Mouse (Mus musculus): Measurements from ENCODE around the gene Myf5. TPM values are rescaled to one million over a fixed set of nuclear protein-coding genes. Genes with fewer than 3 reads are reported as not detected.

Gene Myf5
- not detected for polyA plus RNA-seq (2014; fragmentation: Illumina TruSeq; extraction: RNeasy Lipid Tissue Mini Kit (QIAGEN cat#74804); ENCODE audit: low read depth, low replicate concordance)

GRCm38 (mm10) chr10:107485870-107486269, at the start of gene Myf5:
TSS of gene Myf5 (minus strand) at chr10:107486134.

GRCm38 (mm10) chr10:107494568-107494967, 8.6 kb upstream of the Myf5 start, which contains the start of gene Myf6:
TSS of gene Myf6 (minus strand) at chr10:107494737.

Other genes with a start within 250 kb of the Myf5 start
- gene Lin7a, start 214.4 kb downstream of the Myf5 start, polyA plus RNA-seq (2014; fragmentation: Illumina TruSeq; extraction: RNeasy Lipid Tissue Mini Kit (QIAGEN cat#74804); ENCODE audit: low read depth, low replicate concordance): 24.3 TPM
- gene Myf6, start 8.6 kb upstream of the Myf5 start, polyA plus RNA-seq (2014; fragmentation: Illumina TruSeq; extraction: RNeasy Lipid Tissue Mini Kit (QIAGEN cat#74804); ENCODE audit: low read depth, low replicate concordance): not detected
- not detected for gene Ptprq, start 233.9 kb upstream of the Myf5 start, polyA plus RNA-seq (2014; fragmentation: Illumina TruSeq; extraction: RNeasy Lipid Tissue Mini Kit (QIAGEN cat#74804); ENCODE audit: low read depth, low replicate concordance)

Data from liver, adult 10 weeks (tissue).